Mouse (Mus musculus): Measurements from ENCODE around the gene S100a10.

GRCm38 (mm10) chr3:93562372-93562771, 7.5 kb downstream of the S100a10 start:
- TF ChIP-seq CTCF (IDR thresholded peaks at IDR 0.05): no peak
- no peak for TF ChIP-seq POLR2A (IDR thresholded peaks at IDR 0.05; ENCODE audit: insufficient read depth, low read depth, low read length)
- no peak for TF ChIP-seq EP300 (IDR thresholded peaks at IDR 0.05; ENCODE audit: insufficient read depth, low read depth, low read length)

Measured in heart, adult 2 months (tissue).